Mouse (Mus musculus) midbrain, embryonic 16.5 days (tissue): ENCODE data around the gene Gm10320. TPM values are rescaled to one million over a fixed set of nuclear protein-coding genes. Genes with fewer than 3 reads are reported as not detected.

ENCODE experiments used
- ATAC-seq: fragments of 200-750 bp; cut with Nextera tagmentation; 2 replicates; pipeline ENCODE4 v1.8.0; 2017; ENCODE audit warnings: moderate TSS enrichment
- H3K27ac ChIP-seq: fragments of 300-500 bp; sonication (generic); 2 replicates; pipeline ENCODE4 v1.5.1; 2014; ENCODE audit warnings: mild to moderate bottlenecking, low read length, mixed read lengths
- H3K27me3 ChIP-seq: fragments of 300-500 bp; sonication (generic); 2 replicates; pipeline ENCODE4 v1.6.1; 2014; ENCODE audit warnings: low read depth, low read length, mixed read lengths; ENCODE audit not compliant: control insufficient read depth, insufficient read depth
- H3K36me3 ChIP-seq: fragments of 300-500 bp; sonication (generic); 2 replicates; pipeline ENCODE4 v1.6.1; 2014; ENCODE audit warnings: mild to moderate bottlenecking, low read length, moderate library complexity, mixed read lengths; ENCODE audit not compliant: control insufficient read depth, insufficient read depth
- H3K4me1 ChIP-seq: fragments of 300-500 bp; sonication (generic); 2 replicates; pipeline ENCODE4 v1.6.1; 2014; ENCODE audit warnings: mild to moderate bottlenecking, low read length, mixed read lengths; ENCODE audit not compliant: control insufficient read depth, insufficient read depth
- H3K4me2 ChIP-seq: fragments of 300-500 bp; sonication (generic); 2 replicates; pipeline ENCODE4 v1.6.1; 2014; ENCODE audit warnings: mild to moderate bottlenecking, low read length, mixed read lengths
- H3K4me3 ChIP-seq: fragments of 300-500 bp; sonication (generic); 2 replicates; pipeline ENCODE4 v1.5.1; 2014; ENCODE audit warnings: low read depth, mild to moderate bottlenecking, low read length, moderate library complexity, mixed read lengths
- H3K9ac ChIP-seq: fragments of 300-500 bp; sonication (generic); 2 replicates; pipeline ENCODE4 v1.6.1; 2014; ENCODE audit warnings: low read depth, low read length, mixed read lengths
- H3K9me3 ChIP-seq: fragments of 300-500 bp; sonication (generic); replicated peaks from 2 replicates; pipeline ENCODE4 v1.6.1; 2014; ENCODE audit warnings: mild to moderate bottlenecking, low read length, mixed read lengths; ENCODE audit not compliant: control insufficient read depth, poor library complexity, severe bottlenecking
- WGBS: fragments of 180-500 bp; shearing (Covaris S2); extraction: QIAGEN DNeasy Blood & Tissue Kit; methylation state at CpG from one replicate; pipeline ENCODE4 v1.1.7; 2014; 5-methylcytosine and 5-hydroxymethylcytosine counted together
- polyA plus RNA-seq: library from polyadenylated mRNA; unstranded; fragments of >200 nt; fragmentation: Nextera tagmentation; extraction: Ambion mirVana; gene quantifications from 2 replicates; pipeline ENCODE4 v1.2.1, GENCODE M21; 2015

The Gm10320 gene
- polyA plus RNA-seq, 1 experiment from 2014 or later: 1.2 TPM

GRCm38 (mm10) chr13:98531976-98532375 is 40.2 kb upstream of the Gm10320 start:
- no peaks in the 10 kb centered on the region for H3K36me3 ChIP-seq
- 87% methylated on average over 9 of the region's 9 CpGs for WGBS

GRCm38 (mm10) chr13:98531306-98531705 is 39.5 kb upstream of the Gm10320 start:
- H3K36me3 ChIP-seq: no peaks in the 10 kb centered on the region
- ATAC-seq: no peak
- H3K27me3 ChIP-seq: peaks cover 17% of the 10 kb centered on the region; the same call in 1 of the 2 replicates
- 19% methylated on average over 3 of the region's 3 CpGs for WGBS
- no peak overlapping the region for H3K4me2 ChIP-seq
- H3K4me3 ChIP-seq: no peak overlapping the region
- peaks cover 11% of the 10 kb centered on the region for H3K4me1 ChIP-seq
- H3K9ac ChIP-seq: no peak overlapping the region
- no peak overlapping the region for H3K27ac ChIP-seq
- no peaks in the 10 kb centered on the region for H3K9me3 ChIP-seq

More at GRCm38 (mm10) chr13:98531976-98532375, 40.2 kb upstream of the Gm10320 start:
- Histone ChIP-seq H3K4me2 (no peak overlapping the region), H3K4me1 (peaks cover 11% of the 10 kb centered on the region), H3K9ac (no peak overlapping the region), H3K27ac (no peak overlapping the region), H3K27me3 (peaks cover 20% of the 10 kb centered on the region; the same call in 1 of the 2 replicates), H3K9me3 (no peaks in the 10 kb centered on the region), H3K4me3 (no peak overlapping the region)
- no peak for ATAC-seq

GRCm38 (mm10) chr13:98523719-98524316 is 32.0 kb upstream of the Gm10320 start:
- Histone ChIP-seq H3K4me3 (no peak overlapping the region), H3K4me1 (no peaks in the 10 kb centered on the region), H3K9ac (no peak overlapping the region), H3K9me3 (no peaks in the 10 kb centered on the region), H3K36me3 (no peaks in the 10 kb centered on the region), H3K27ac (no peak overlapping the region), H3K27me3 (no peaks in the 10 kb centered on the region), H3K4me2 (no peak overlapping the region)
- WGBS: 75% methylated on average over 6 of the region's 6 CpGs
- no peak for ATAC-seq

GRCm38 (mm10) chr13:98518341-98518740 is 26.5 kb upstream of the Gm10320 start:
- Histone ChIP-seq H3K36me3 (no peaks in the 10 kb centered on the region), H3K9ac (no peak overlapping the region), H3K4me3 (no peak overlapping the region), H3K4me2 (no peak overlapping the region), H3K27me3 (no peaks in the 10 kb centered on the region), H3K4me1 (no peaks in the 10 kb centered on the region), H3K27ac (no peak overlapping the region), H3K9me3 (no peaks in the 10 kb centered on the region)
- 26% methylated on average over 11 of the region's 11 CpGs for WGBS
- ATAC-seq: no peak

GRCm38 (mm10) chr13:98517666-98518065 is 25.9 kb upstream of the Gm10320 start:
- H3K9me3 ChIP-seq: no peaks in the 10 kb centered on the region
- WGBS: 53% methylated on average over 5 of the region's 5 CpGs

GRCm38 (mm10) chr13:98516985-98517384 is 25.2 kb upstream of the Gm10320 start:
- no peak for ATAC-seq
- 83% methylated on average over 4 of the region's 4 CpGs for WGBS

More at GRCm38 (mm10) chr13:98517666-98518065, 25.9 kb upstream of the Gm10320 start:
- Histone ChIP-seq H3K36me3 (no peaks in the 10 kb centered on the region), H3K9ac (no peak overlapping the region), H3K4me2 (no peak overlapping the region), H3K4me1 (no peaks in the 10 kb centered on the region), H3K4me3 (no peak overlapping the region), H3K27me3 (no peaks in the 10 kb centered on the region), H3K27ac (no peak overlapping the region)
- ATAC-seq: no peak

GRCm38 (mm10) chr13:98512066-98512465 is 20.3 kb upstream of the Gm10320 start:
- Histone ChIP-seq H3K36me3 (no peaks in the 10 kb centered on the region), H3K4me1 (no peaks in the 10 kb centered on the region), H3K27ac (no peak overlapping the region), H3K4me2 (no peak overlapping the region), H3K9ac (no peak overlapping the region), H3K4me3 (no peak overlapping the region), H3K9me3 (no peaks in the 10 kb centered on the region), H3K27me3 (peaks cover 16% of the 10 kb centered on the region)
- WGBS: 70% methylated on average over 4 of the region's 4 CpGs
- ATAC-seq: no peak

More at GRCm38 (mm10) chr13:98516985-98517384, 25.2 kb upstream of the Gm10320 start:
- Histone ChIP-seq H3K4me3 (no peak overlapping the region), H3K27ac (no peak overlapping the region), H3K4me2 (no peak overlapping the region), H3K27me3 (no peaks in the 10 kb centered on the region), H3K9me3 (no peaks in the 10 kb centered on the region), H3K36me3 (no peaks in the 10 kb centered on the region), H3K4me1 (no peaks in the 10 kb centered on the region), H3K9ac (no peak overlapping the region)

GRCm38 (mm10) chr13:98507656-98508055 is 15.9 kb upstream of the Gm10320 start:
- ATAC-seq: no peak
- WGBS: 50% methylated on average over 2 of the region's 2 CpGs
- no peak overlapping the region for H3K4me2 ChIP-seq
- no peak overlapping the region for H3K4me3 ChIP-seq
- H3K4me1 ChIP-seq: peaks cover 3% of the 10 kb centered on the region; the same call in 1 of the 2 replicates
- no peaks in the 10 kb centered on the region for H3K9me3 ChIP-seq
- H3K27me3 ChIP-seq: peaks cover 33% of the 10 kb centered on the region
- no peak overlapping the region for H3K27ac ChIP-seq
- H3K36me3 ChIP-seq: no peaks in the 10 kb centered on the region
- H3K9ac ChIP-seq: no peak overlapping the region

GRCm38 (mm10) chr13:98506496-98506895 is 14.7 kb upstream of the Gm10320 start:
- H3K27me3 ChIP-seq: peaks cover 41% of the 10 kb centered on the region
- no peak overlapping the region for H3K27ac ChIP-seq
- no peak for ATAC-seq
- 21% methylated on average over 4 of the region's 4 CpGs for WGBS
- no peaks in the 10 kb centered on the region for H3K9me3 ChIP-seq
- H3K4me2 ChIP-seq: no peak overlapping the region
- peaks cover 3% of the 10 kb centered on the region; the same call in 1 of the 2 replicates for H3K4me1 ChIP-seq
- H3K4me3 ChIP-seq: no peak overlapping the region
- H3K9ac ChIP-seq: no peak overlapping the region
- H3K36me3 ChIP-seq: no peaks in the 10 kb centered on the region
